In the genomic region with DNA sequence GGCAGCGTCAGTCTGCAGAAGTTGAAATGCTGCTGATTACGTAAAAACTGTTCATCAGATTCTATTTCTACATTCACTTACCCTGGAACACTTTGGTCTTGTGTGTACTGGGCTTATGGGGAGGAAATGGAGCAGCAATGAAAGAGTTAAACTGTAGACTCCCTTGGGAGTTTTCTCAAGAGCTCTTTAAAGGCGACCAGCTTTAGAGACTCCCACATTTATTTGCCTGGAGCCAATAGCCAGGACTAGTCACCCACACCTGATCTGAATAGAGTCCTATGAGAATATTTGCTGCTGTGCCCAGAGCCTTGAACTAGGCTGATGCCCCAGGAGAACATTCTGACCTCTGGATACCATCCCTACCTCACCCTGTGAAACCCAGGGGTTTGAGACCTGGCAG, we compare ENCODE assay signal across 7 mouse cellular contexts. TPM values are rescaled to one million over a fixed set of nuclear protein-coding genes. Genes with fewer than 3 reads are reported as not detected.
DNase-seq lines count a peak whose midpoint lies in the region; ATAC-seq lines count a peak whose summit lies in the region.

No protein-coding gene starts in this region.

- H3K27me3 ChIP-seq in hindbrain, embryonic 14.5 days (ENCODE audit: control insufficient read depth, insufficient read depth, low read length) = no peaks in the 10 kb centered on the region
- peaks cover 19% of the 10 kb centered on the region for H3K27me3 ChIP-seq in midbrain, embryonic 10.5 days (ENCODE audit: low read depth, poor library complexity, severe bottlenecking)

- WGBS in hindbrain, embryonic 14.5 days = 12% methylated on average over 3 of the region's 3 CpGs
- WGBS in midbrain, embryonic 10.5 days = 20% methylated on average over 3 of the region's 3 CpGs

- peak overlapping the region; percentile 81 for H3K4me2 ChIP-seq in hindbrain, embryonic 14.5 days (replicated peaks)

- H3K4me1 ChIP-seq in hindbrain, embryonic 14.5 days (replicated peaks; ENCODE audit: control insufficient read depth, insufficient read depth, low read length) = 0 out of 2 replicates have a peak, but pooled peaks cover 5% of the 10 kb centered on the region
- peaks cover 7% of the 10 kb centered on the region for H3K4me1 ChIP-seq in midbrain, embryonic 10.5 days

- H3K4me3 ChIP-seq in hindbrain, embryonic 14.5 days (replicated peaks; ENCODE audit: low read length) = peak overlapping the region; percentile 85
- H3K4me3 ChIP-seq in midbrain, embryonic 10.5 days = peak overlapping the region; percentile 73

- H3K36me3 ChIP-seq in hindbrain, embryonic 14.5 days (replicated peaks; ENCODE audit: control insufficient read depth, insufficient read depth) = no peaks in the 10 kb centered on the region
- no peaks in the 10 kb centered on the region for H3K36me3 ChIP-seq in midbrain, embryonic 10.5 days

- peak; percentile 11 to 25 for DNase-seq in right cerebral cortex, adult 2 months (ENCODE audit: low spot score in 2 of 2)
- no peak for DNase-seq in right cerebral cortex, postnatal 4 days
- DNase-seq in hindbrain, embryonic 14.5 days (ENCODE audit: low spot score) = peak; percentile 65
- no peak for DNase-seq in midbrain, embryonic 10.5 days (ENCODE audit: low spot score)
- no peak for DNase-seq in c-Kit-positive CD71-positive TER-119-positive erythroid progenitor cells, embryonic 14.5 days (ENCODE audit: low spot score)
- DNase-seq in thymus, postnatal 10 days (ENCODE audit: low spot score in 2 of 2) = no peak

- no peaks in the 10 kb centered on the region for H3K9me3 ChIP-seq in hindbrain, embryonic 14.5 days (ENCODE audit: control insufficient read depth, low read length)
- H3K9me3 ChIP-seq in midbrain, embryonic 10.5 days (replicated peaks) = no peaks in the 10 kb centered on the region

- ATAC-seq in hindbrain, embryonic 14.5 days (ENCODE audit: low FRiP score) = peak; percentile 38; the same call in 1 of the 2 replicates
- no peak for ATAC-seq in megakaryocyte progenitor cell, adult 5-6 weeks (replicated peaks; ENCODE audit: poor library complexity)

- H3K27ac ChIP-seq in hindbrain, embryonic 14.5 days = no peak overlapping the region
- H3K27ac ChIP-seq in midbrain, embryonic 10.5 days (replicated peaks) = no peak overlapping the region

- peak overlapping the region; percentile 97 for H3K9ac ChIP-seq in hindbrain, embryonic 14.5 days

RNA-seq across cellular contexts. Expression of a gene that starts 1.7 kb away (rescaled TPM):
- polyA plus RNA-seq in hindbrain, embryonic 14.5 days (2014; fragmentation: Nextera tagmentation; extraction: Ambion mirVana) = 102 and 110 TPM in 2 replicates
- polyA plus RNA-seq in midbrain, embryonic 10.5 days (2016; fragmentation: Nextera tagmentation; extraction: Ambion mirVana) = 2.5 and 4.6 TPM in 2 replicates
- total RNA-seq in megakaryocyte progenitor cell, adult 5-6 weeks (2015) = not detected in 2 replicates
- not detected in 2 replicates for total RNA-seq in megakaryocyte progenitor cell, adult 5-6 weeks (2017)

Comparison
In these comparisons a context has a peak if more than half of its experiments do, and no peak if none do; other contexts are left out.
1. DNase-seq: peak in right cerebral cortex, adult 2 months (2 of 2) and hindbrain, embryonic 14.5 days (single experiment); none in right cerebral cortex, postnatal 4 days (single experiment), midbrain, embryonic 10.5 days (single experiment), c-Kit-positive CD71-positive TER-119-positive erythroid progenitor cells, embryonic 14.5 days (single experiment) and thymus, postnatal 10 days (0 of 2).
2. RNA of a gene that starts 1.7 kb away (polyA plus RNA-seq): 102 to 110 TPM in hindbrain, embryonic 14.5 days; 2.5 to 4.6 TPM in midbrain, embryonic 10.5 days; every median in the first group is over 10 times any median in the second.